Mouse (Mus musculus): ENCODE data around the gene Olfr635. TPM values are rescaled to one million over a fixed set of nuclear protein-coding genes. Genes with fewer than 3 reads are reported as not detected.
"Not testable (repeated sequence)": the region's sequence is repeated elsewhere in the genome, so short reads cannot be mapped to it uniquely, and the experiment has no call there.

Gene Olfr635
- polyA plus RNA-seq (2014; fragmentation: Nextera tagmentation; extraction: Ambion mirVana) = not detected in 2 replicates

- Histone ChIP-seq H3K4me2 (replicated peaks; ENCODE audit: low read depth, low read length) (no peak within 1 kb of the TSS), H3K9me3 (ENCODE audit: control insufficient read depth, low read length) (no peaks in the 10 kb centered on the region), H3K36me3 (ENCODE audit: control insufficient read depth, insufficient read depth, low read length) (no peaks in the 10 kb centered on the region), H3K9ac (ENCODE audit: low read depth, low read length) (no peak within 1 kb of the TSS), H3K4me3 (ENCODE audit: low read depth, low read length) (no peak within 1 kb of the TSS), H3K4me1 (replicated peaks; ENCODE audit: control insufficient read depth, insufficient read depth, low read length) (no peaks in the 10 kb centered on the region), H3K27me3 (ENCODE audit: control insufficient read depth, insufficient read depth, low read length) (no peaks in the 10 kb centered on the region), H3K27ac (ENCODE audit: low read depth, low read length) (no peak within 1 kb of the TSS)
- 85% methylated on average over 1 of the region's 1 CpGs for WGBS
- DNase-seq (ENCODE audit: low spot score) (no peak), ATAC-seq (ENCODE audit: low FRiP score) (no peak)
These were observed at the start of gene Olfr635 for GRCm38 (mm10) chr7:103970852-103971251. Olfr635 (plus strand) TSS chr7:103971152.

- H3K9me3 ChIP-seq (ENCODE audit: control insufficient read depth, low read length) = no peaks in the 10 kb centered on the region
- no peak within 1 kb of the TSS for H3K4me3 ChIP-seq (ENCODE audit: low read depth, low read length)
- DNase-seq (ENCODE audit: low spot score) (no peak), ATAC-seq (ENCODE audit: low FRiP score) (no peak)
- H3K36me3 ChIP-seq (ENCODE audit: control insufficient read depth, insufficient read depth, low read length) = no peaks in the 10 kb centered on the region
- no peak within 1 kb of the TSS for H3K4me2 ChIP-seq (replicated peaks; ENCODE audit: low read depth, low read length)
- no peak within 1 kb of the TSS for H3K9ac ChIP-seq (ENCODE audit: low read depth, low read length)
- H3K27ac ChIP-seq (ENCODE audit: low read depth, low read length) = no peak within 1 kb of the TSS
- no peaks in the 10 kb centered on the region for H3K4me1 ChIP-seq (replicated peaks; ENCODE audit: control insufficient read depth, insufficient read depth, low read length)
- no peaks in the 10 kb centered on the region for H3K27me3 ChIP-seq (ENCODE audit: control insufficient read depth, insufficient read depth, low read length)
These were observed 42.4 kb upstream of the Olfr635 start, which contains the start of gene Olfr631 for GRCm38 (mm10) chr7:103928525-103928924. Olfr631 (plus strand) TSS chr7:103928825.

DNA sequence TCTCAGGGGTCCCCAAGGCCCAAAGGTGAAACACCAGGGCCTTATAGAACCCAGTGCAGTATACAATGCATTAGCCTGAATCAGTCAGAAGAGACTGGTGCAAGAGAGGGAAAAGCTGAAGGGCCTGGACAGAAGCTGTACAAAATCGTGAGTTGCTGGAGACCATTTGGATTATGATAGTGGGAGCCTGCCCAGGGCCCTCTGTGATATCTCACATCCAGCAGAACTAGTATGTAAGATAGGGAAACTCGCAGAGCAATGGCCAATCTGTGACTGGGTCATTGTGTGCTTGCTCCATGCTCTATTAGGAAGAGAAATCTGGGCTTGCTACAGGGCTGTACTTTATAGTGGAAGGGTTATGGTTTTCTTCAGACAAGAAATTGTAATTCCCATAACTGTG, 36.7 kb upstream of the Olfr635 start, which contains the start of gene Olfr632:
TSS of gene Olfr632 (plus strand) at position 84 of the 400 bp plus-strand sequence.
- H3K36me3 ChIP-seq (ENCODE audit: control insufficient read depth, insufficient read depth, low read length) = no peaks in the 10 kb centered on the region
- H3K27me3 ChIP-seq (ENCODE audit: control insufficient read depth, insufficient read depth, low read length) = no peaks in the 10 kb centered on the region
- no peak within 1 kb of the TSS for H3K4me3 ChIP-seq (ENCODE audit: low read depth, low read length)
- H3K4me2 ChIP-seq (replicated peaks; ENCODE audit: low read depth, low read length) = no peak within 1 kb of the TSS
- H3K4me1 ChIP-seq (replicated peaks; ENCODE audit: control insufficient read depth, insufficient read depth, low read length) = no peaks in the 10 kb centered on the region
- H3K9me3 ChIP-seq (ENCODE audit: control insufficient read depth, low read length) = no peaks in the 10 kb centered on the region
- no peak within 1 kb of the TSS for H3K27ac ChIP-seq (ENCODE audit: low read depth, low read length)
- DNase-seq (ENCODE audit: low spot score) (no peak), ATAC-seq (ENCODE audit: low FRiP score) (no peak)
- H3K9ac ChIP-seq (ENCODE audit: low read depth, low read length) = no peak within 1 kb of the TSS
- 66% methylated on average over 2 of the region's 2 CpGs for WGBS

DNA sequence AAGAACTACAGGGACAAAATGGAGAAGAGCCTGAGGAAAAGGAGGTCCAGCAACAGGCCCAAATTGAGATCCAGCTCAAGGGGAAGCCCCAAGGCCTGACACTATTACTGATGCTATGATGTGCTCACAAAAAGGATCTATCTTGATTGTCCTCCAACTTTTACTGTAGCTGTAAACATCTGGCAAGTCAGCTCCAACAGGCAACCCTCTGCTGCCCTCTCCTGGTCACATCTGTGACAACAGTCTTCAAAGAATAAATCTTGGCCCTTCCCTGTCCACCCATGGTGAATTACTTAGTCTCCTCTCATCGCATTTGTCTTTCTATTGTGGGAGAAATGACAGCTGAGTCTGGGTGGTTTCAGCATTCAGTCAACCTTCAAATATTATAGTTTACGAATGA, 28.2 kb upstream of the Olfr635 start:
- H3K9me3 ChIP-seq (ENCODE audit: control insufficient read depth, low read length) = no peaks in the 10 kb centered on the region
- H3K9ac ChIP-seq (ENCODE audit: low read depth, low read length) = no peak overlapping the region
- 25% methylated on average over 2 of the region's 2 CpGs for WGBS
- H3K36me3 ChIP-seq (ENCODE audit: control insufficient read depth, insufficient read depth, low read length) = no peaks in the 10 kb centered on the region
- H3K4me1 ChIP-seq (replicated peaks; ENCODE audit: control insufficient read depth, insufficient read depth, low read length) = no peaks in the 10 kb centered on the region
- H3K4me2 ChIP-seq (replicated peaks; ENCODE audit: low read depth, low read length) = no peak overlapping the region
- H3K27me3 ChIP-seq (ENCODE audit: control insufficient read depth, insufficient read depth, low read length) = no peaks in the 10 kb centered on the region
- H3K27ac ChIP-seq (ENCODE audit: low read depth, low read length) = no peak overlapping the region
- peak; percentile 81 for DNase-seq (ENCODE audit: low spot score)
- H3K4me3 ChIP-seq (ENCODE audit: low read depth, low read length) = no peak overlapping the region
- ATAC-seq (ENCODE audit: low FRiP score) = no peak

DNA sequence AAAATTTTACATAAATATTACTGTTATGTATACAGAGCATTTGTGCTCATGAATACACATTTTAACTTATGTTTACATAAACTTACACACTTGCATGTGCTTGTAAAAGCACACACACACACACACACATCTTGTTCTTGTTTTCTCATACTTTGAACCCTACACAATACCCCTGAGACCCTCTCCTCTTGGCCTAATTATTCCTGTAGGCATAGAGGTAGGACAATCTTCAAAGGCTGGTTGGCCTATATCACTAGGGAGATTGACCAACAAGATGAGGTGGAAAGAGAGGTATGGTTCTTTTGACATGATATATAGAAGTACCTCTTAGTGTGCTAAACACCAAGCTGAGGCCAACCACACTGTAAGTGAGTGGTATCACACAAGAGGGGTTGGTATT, 26.8 kb upstream of the Olfr635 start, which contains the start of gene Olfr633:
TSS of gene Olfr633 (plus strand) at position 301 of the 400 bp plus-strand sequence.
- Histone ChIP-seq H3K9ac (ENCODE audit: low read depth, low read length) (no peak within 1 kb of the TSS), H3K36me3 (ENCODE audit: control insufficient read depth, insufficient read depth, low read length) (no peaks in the 10 kb centered on the region), H3K27ac (ENCODE audit: low read depth, low read length) (no peak within 1 kb of the TSS), H3K4me3 (ENCODE audit: low read depth, low read length) (no peak within 1 kb of the TSS), H3K4me2 (replicated peaks; ENCODE audit: low read depth, low read length) (no peak within 1 kb of the TSS), H3K9me3 (ENCODE audit: control insufficient read depth, low read length) (no peaks in the 10 kb centered on the region), H3K4me1 (replicated peaks; ENCODE audit: control insufficient read depth, insufficient read depth, low read length) (no peaks in the 10 kb centered on the region), H3K27me3 (ENCODE audit: control insufficient read depth, insufficient read depth, low read length) (no peaks in the 10 kb centered on the region)
- ATAC-seq (ENCODE audit: low FRiP score) (no peak), DNase-seq (ENCODE audit: low spot score) (no peak)

DNA sequence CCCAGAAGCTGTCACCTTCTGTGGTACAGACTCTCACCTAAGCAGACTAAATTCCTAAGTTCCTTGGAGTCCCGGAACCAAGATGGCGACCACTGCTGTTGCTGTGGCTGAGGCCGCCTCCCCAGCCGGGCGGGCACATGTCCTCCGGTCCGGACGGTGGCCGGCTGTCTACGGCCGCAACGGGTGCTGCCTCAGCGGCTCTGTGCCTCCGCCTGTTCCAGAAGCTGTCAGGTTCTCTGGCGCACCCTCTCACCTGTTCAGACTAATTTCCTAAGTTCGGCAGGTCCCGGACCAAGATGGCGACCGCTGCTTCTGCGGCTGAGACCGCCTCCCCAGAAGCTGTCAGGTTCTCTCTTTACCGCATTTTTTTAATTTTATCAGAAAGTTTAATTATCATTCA, 4.1 kb upstream of the Olfr635 start:
- not testable (repeated sequence) for H3K4me3 ChIP-seq (ENCODE audit: low read depth, low read length); H3K9me3 ChIP-seq (ENCODE audit: control insufficient read depth, low read length); H3K4me2 ChIP-seq (replicated peaks; ENCODE audit: low read depth, low read length); H3K27ac ChIP-seq (ENCODE audit: low read depth, low read length); ATAC-seq (ENCODE audit: low FRiP score); H3K36me3 ChIP-seq (ENCODE audit: control insufficient read depth, insufficient read depth, low read length); H3K9ac ChIP-seq (ENCODE audit: low read depth, low read length); H3K4me1 ChIP-seq (replicated peaks; ENCODE audit: control insufficient read depth, insufficient read depth, low read length); DNase-seq (ENCODE audit: low spot score); H3K27me3 ChIP-seq (ENCODE audit: control insufficient read depth, insufficient read depth, low read length)
- WGBS = 93% methylated on average over 22 of the region's 22 CpGs

DNA sequence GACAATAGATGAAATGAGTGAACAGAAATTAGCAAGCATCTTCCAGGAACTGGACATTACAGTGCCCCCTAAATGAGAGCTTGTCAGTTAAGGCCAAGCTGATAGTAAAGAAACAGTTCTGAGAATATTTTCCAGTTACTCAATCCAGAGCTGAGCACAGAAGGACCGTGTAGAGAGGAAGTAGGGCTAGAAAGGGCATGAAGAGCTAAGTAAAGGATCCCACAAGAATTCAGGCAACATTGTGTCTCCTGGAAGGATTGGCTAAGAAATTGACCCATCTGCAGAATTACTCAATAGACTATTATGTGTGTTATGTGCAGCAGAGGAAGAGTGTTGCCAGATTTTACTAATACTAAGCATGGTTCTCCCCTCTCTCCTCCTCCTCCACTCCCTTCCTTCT, 830 bp downstream of the Olfr635 start:
- H3K4me2 ChIP-seq (replicated peaks; ENCODE audit: low read depth, low read length) = no peak overlapping the region
- WGBS = 55% methylated on average over 1 of the region's 1 CpGs
- no peaks in the 10 kb centered on the region for H3K9me3 ChIP-seq (ENCODE audit: control insufficient read depth, low read length)
- DNase-seq (ENCODE audit: low spot score) = no peak
- H3K9ac ChIP-seq (ENCODE audit: low read depth, low read length) = no peak overlapping the region
- no peaks in the 10 kb centered on the region for H3K27me3 ChIP-seq (ENCODE audit: control insufficient read depth, insufficient read depth, low read length)
- ATAC-seq (ENCODE audit: low FRiP score) = no peak
- no peak overlapping the region for H3K4me3 ChIP-seq (ENCODE audit: low read depth, low read length)
- no peaks in the 10 kb centered on the region for H3K36me3 ChIP-seq (ENCODE audit: control insufficient read depth, insufficient read depth, low read length)
- no peak overlapping the region for H3K27ac ChIP-seq (ENCODE audit: low read depth, low read length)
- no peaks in the 10 kb centered on the region for H3K4me1 ChIP-seq (replicated peaks; ENCODE audit: control insufficient read depth, insufficient read depth, low read length)

DNA sequence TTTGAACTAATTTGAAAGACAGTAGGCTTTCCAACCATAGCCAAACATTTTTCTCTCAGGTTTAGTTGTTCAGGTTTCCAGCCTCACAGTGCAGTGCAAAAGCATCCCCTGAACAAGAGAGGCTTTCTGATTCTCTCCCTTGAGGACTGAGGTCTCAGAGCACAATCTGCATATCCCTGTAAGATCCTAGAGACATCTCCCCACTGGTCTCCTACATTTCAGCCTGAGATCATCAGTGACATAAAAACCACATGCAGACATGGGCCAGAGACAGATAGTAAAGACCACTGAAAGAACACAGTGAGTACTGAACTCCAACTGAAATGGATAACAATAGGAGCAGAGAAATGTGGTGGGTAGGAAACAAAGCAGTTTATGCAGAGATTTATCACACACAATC, 27.5 kb downstream of the Olfr635 start, which contains the start of gene Olfr638:
TSS of gene Olfr638 (plus strand) at position 301 of the 400 bp plus-strand sequence.
- no peak within 1 kb of the TSS for H3K9ac ChIP-seq (ENCODE audit: low read depth, low read length)
- no peak for DNase-seq (ENCODE audit: low spot score)
- no peak within 1 kb of the TSS for H3K27ac ChIP-seq (ENCODE audit: low read depth, low read length)
- H3K9me3 ChIP-seq (ENCODE audit: control insufficient read depth, low read length) = no peaks in the 10 kb centered on the region
- no peaks in the 10 kb centered on the region for H3K4me1 ChIP-seq (replicated peaks; ENCODE audit: control insufficient read depth, insufficient read depth, low read length)
- no peak for ATAC-seq (ENCODE audit: low FRiP score)
- H3K4me3 ChIP-seq (ENCODE audit: low read depth, low read length) = no peak within 1 kb of the TSS
- H3K4me2 ChIP-seq (replicated peaks; ENCODE audit: low read depth, low read length) = no peak within 1 kb of the TSS
- H3K36me3 ChIP-seq (ENCODE audit: control insufficient read depth, insufficient read depth, low read length) = no peaks in the 10 kb centered on the region
- no peaks in the 10 kb centered on the region for H3K27me3 ChIP-seq (ENCODE audit: control insufficient read depth, insufficient read depth, low read length)

- no peaks in the 10 kb centered on the region for H3K9me3 ChIP-seq (ENCODE audit: control insufficient read depth, low read length)
These were observed 28.2 kb downstream of the Olfr635 start for GRCm38 (mm10) chr7:103999124-103999523.

More at GRCm38 (mm10) chr7:103999124-103999523, 28.2 kb downstream of the Olfr635 start:
- Histone ChIP-seq H3K27me3 (ENCODE audit: control insufficient read depth, insufficient read depth, low read length) (no peaks in the 10 kb centered on the region), H3K9ac (ENCODE audit: low read depth, low read length) (no peak overlapping the region), H3K4me1 (replicated peaks; ENCODE audit: control insufficient read depth, insufficient read depth, low read length) (no peaks in the 10 kb centered on the region), H3K36me3 (ENCODE audit: control insufficient read depth, insufficient read depth, low read length) (no peaks in the 10 kb centered on the region), H3K4me3 (ENCODE audit: low read depth, low read length) (no peak overlapping the region), H3K4me2 (replicated peaks; ENCODE audit: low read depth, low read length) (no peak overlapping the region), H3K27ac (ENCODE audit: low read depth, low read length) (no peak overlapping the region)
- DNase-seq (ENCODE audit: low spot score) (no peak), ATAC-seq (ENCODE audit: low FRiP score) (no peak)

Data from hindbrain, embryonic 11.5 days (tissue).